Mouse (Mus musculus): ENCODE data around the gene Rnf166.
A peak's percentile ranks its signal among the peaks of the same experiment; 100 is the strongest.

Rnf166 gene

GRCm38 (mm10) chr8:122469407-122469806 is 6.5 kb downstream of the Rnf166 start:
- DNase-seq (ENCODE audit: low spot score): no peak

- DNase-seq (ENCODE audit: low spot score): no peak
Observed at GRCm38 (mm10) chr8:122467816-122468215, 8.0 kb downstream of the Rnf166 start.

GRCm38 (mm10) chr8:122464985-122465384 is 10.9 kb downstream of the Rnf166 start:
- no peak for DNase-seq (ENCODE audit: low spot score)

- no peak for DNase-seq (ENCODE audit: low spot score)
Observed at GRCm38 (mm10) chr8:122463651-122464640, 11.9 kb downstream of the Rnf166 start.

- DNase-seq (ENCODE audit: low spot score): no peak
Observed at GRCm38 (mm10) chr8:122462510-122462909, 13.4 kb downstream of the Rnf166 start.

- no peak for DNase-seq (ENCODE audit: low spot score)
Observed at GRCm38 (mm10) chr8:122461473-122462148, 14.3 kb downstream of the Rnf166 start.

GRCm38 (mm10) chr8:122460524-122461472 is 15.1 kb downstream of the Rnf166 start, which contains the start of gene Snai3:
TSS of gene Snai3 (minus strand) at chr8:122460733.
- DNase-seq (ENCODE audit: low spot score): no peak

GRCm38 (mm10) chr8:122459990-122460389 is 15.9 kb downstream of the Rnf166 start:
- DNase-seq (ENCODE audit: low spot score): no peak

- no peak for DNase-seq (ENCODE audit: low spot score)
Observed at GRCm38 (mm10) chr8:122459218-122459900, 16.5 kb downstream of the Rnf166 start.

GRCm38 (mm10) chr8:122457171-122457570 is 18.7 kb downstream of the Rnf166 start:
- DNase-seq (ENCODE audit: low spot score): no peak

GRCm38 (mm10) chr8:122454409-122454808 is 21.5 kb downstream of the Rnf166 start:
- DNase-seq (ENCODE audit: low spot score): no peak

GRCm38 (mm10) chr8:122452154-122452553 is 23.7 kb downstream of the Rnf166 start:
- DNase-seq (ENCODE audit: low spot score): no peak

GRCm38 (mm10) chr8:122451161-122451703 is 24.6 kb downstream of the Rnf166 start:
- no peak for DNase-seq (ENCODE audit: low spot score)

GRCm38 (mm10) chr8:122445203-122445602 is 30.7 kb downstream of the Rnf166 start:
- no peak for DNase-seq (ENCODE audit: low spot score)

- peak; percentile 54 for DNase-seq (ENCODE audit: low spot score)
Observed at GRCm38 (mm10) chr8:122444058-122444748, 31.7 kb downstream of the Rnf166 start.

- peak; percentile 96 for DNase-seq (ENCODE audit: low spot score)
Observed at GRCm38 (mm10) chr8:122443262-122444006, 32.4 kb downstream of the Rnf166 start, which contains the start of gene Mvd. TSS of gene Mvd (minus strand) at chr8:122443422.

- DNase-seq (ENCODE audit: low spot score): no peak
Observed at GRCm38 (mm10) chr8:122442781-122443180, 33.1 kb downstream of the Rnf166 start.

- no peak for DNase-seq (ENCODE audit: low spot score)
Observed at GRCm38 (mm10) chr8:122442356-122442755, 33.5 kb downstream of the Rnf166 start.

- DNase-seq (ENCODE audit: low spot score): no peak
Observed at GRCm38 (mm10) chr8:122441326-122441725, 34.5 kb downstream of the Rnf166 start.

All from urinary bladder, postnatal 10 days (tissue).